Mouse (Mus musculus) lung, postnatal 0 days (tissue): ENCODE results near the gene Pcsk5. TPM values are rescaled to one million over a fixed set of nuclear protein-coding genes. Genes with fewer than 3 reads are reported as not detected.

Source experiments
- ATAC-seq: fragments of 200-750 bp; cut with Nextera tagmentation; 2 replicates; pipeline ENCODE4 v1.8.0; 2017; ENCODE audit warnings: moderate library complexity
- DNase-seq: peaks from one replicate; pipeline ENCODE4 v3.0.0-alpha.2; 2016; ENCODE audit warnings: low spot score
- H3K27ac ChIP-seq: fragments of 300-500 bp; sonication (generic); 2 replicates; pipeline ENCODE4 v1.5.1; 2014; ENCODE audit warnings: antibody characterized with exemption, mild to moderate bottlenecking, low read length, mixed read lengths
- H3K27me3 ChIP-seq: fragments of 300-500 bp; sonication (generic); replicated peaks from 2 replicates; pipeline ENCODE4 v1.6.1; 2014; ENCODE audit warnings: low read length, mixed read lengths; ENCODE audit not compliant: insufficient read depth
- H3K36me3 ChIP-seq: fragments of 300-500 bp; sonication (generic); 2 replicates; pipeline ENCODE4 v1.6.1; 2014; ENCODE audit warnings: low read length, mixed read lengths; ENCODE audit not compliant: insufficient read depth
- H3K4me1 ChIP-seq: fragments of 300-500 bp; sonication (generic); 2 replicates; pipeline ENCODE4 v1.6.1; 2014; ENCODE audit warnings: antibody characterized with exemption, low read depth, low read length, mixed read lengths; ENCODE audit not compliant: insufficient read depth
- H3K4me2 ChIP-seq: fragments of 300-500 bp; sonication (generic); replicated peaks from 2 replicates; pipeline ENCODE4 v1.6.1; 2014; ENCODE audit warnings: low read depth, mild to moderate bottlenecking, low read length, moderate library complexity, mixed read lengths
- H3K4me3 ChIP-seq: fragments of 300-500 bp; sonication (generic); 2 replicates; pipeline ENCODE4 v1.5.1; 2014; ENCODE audit warnings: low read depth, low read length
- H3K9ac ChIP-seq: fragments of 300-500 bp; sonication (generic); replicated peaks from 2 replicates; pipeline ENCODE4 v1.6.1; 2014; ENCODE audit warnings: low read depth, mild to moderate bottlenecking
- H3K9me3 ChIP-seq: fragments of 300-500 bp; sonication (generic); 2 replicates; pipeline ENCODE4 v1.6.1; 2016; ENCODE audit warnings: low read length, mixed read lengths
- CTCF ChIP-seq: IDR thresholded peaks from 2 replicates; pipeline ENCODE4 v1.5.1; 2016; ENCODE audit warnings: antibody characterized with exemption, mild to moderate bottlenecking
- EP300 ChIP-seq: IDR thresholded peaks from 2 replicates; pipeline ENCODE4 v1.6.1; 2016; ENCODE audit warnings: antibody characterized with exemption, mild to moderate bottlenecking, control low read depth
- WGBS: fragments of 180-500 bp; shearing (Covaris S2); extraction: QIAGEN DNeasy Blood & Tissue Kit; methylation state at CpG from one replicate; pipeline ENCODE4 v1.1.7; 2014; 5-methylcytosine and 5-hydroxymethylcytosine counted together
- polyA plus RNA-seq: library from polyadenylated mRNA; unstranded; fragments of >200 nt; fragmentation: Nextera tagmentation; extraction: Ambion mirVana; gene quantifications from 2 replicates; pipeline ENCODE4 v1.2.1, GENCODE M21; 2015

Gene Pcsk5
- polyA plus RNA-seq, 1 experiment from 2014 or later = 26.3 TPM

DNA sequence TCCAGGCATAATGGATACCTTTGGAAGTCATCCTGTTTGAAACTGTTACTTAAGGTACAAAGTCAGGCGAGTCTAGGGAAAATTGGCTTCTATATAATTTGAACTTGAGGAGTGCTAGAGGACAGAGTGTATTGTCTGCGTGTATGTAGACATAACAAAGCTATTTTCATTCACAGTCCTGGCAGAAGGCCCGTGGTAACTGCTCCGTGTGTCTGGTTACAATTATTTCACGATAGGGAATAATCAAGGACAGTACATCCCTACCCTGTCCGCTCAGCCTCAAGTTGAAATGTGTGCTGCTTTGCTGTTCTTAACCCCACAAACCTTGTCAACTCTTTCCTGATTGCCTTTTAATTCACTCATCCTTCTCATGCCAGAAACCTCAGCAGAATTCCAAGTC is 201.4 kb downstream of the Pcsk5 start:
- 62% methylated on average over 6 of the region's 6 CpGs for WGBS
- DNase-seq (peak; percentile 12), ATAC-seq (no peak)
- H3K27ac ChIP-seq = no peak overlapping the region
- TF ChIP-seq EP300 (no peak), CTCF (no peak)
- H3K9ac ChIP-seq = no peak overlapping the region
- no peaks in the 10 kb centered on the region for H3K36me3 ChIP-seq
- H3K4me2 ChIP-seq = no peak overlapping the region
- H3K4me3 ChIP-seq = no peak overlapping the region
- no peaks in the 10 kb centered on the region for H3K27me3 ChIP-seq
- no peaks in the 10 kb centered on the region for H3K4me1 ChIP-seq
- H3K9me3 ChIP-seq = no peaks in the 10 kb centered on the region

DNA sequence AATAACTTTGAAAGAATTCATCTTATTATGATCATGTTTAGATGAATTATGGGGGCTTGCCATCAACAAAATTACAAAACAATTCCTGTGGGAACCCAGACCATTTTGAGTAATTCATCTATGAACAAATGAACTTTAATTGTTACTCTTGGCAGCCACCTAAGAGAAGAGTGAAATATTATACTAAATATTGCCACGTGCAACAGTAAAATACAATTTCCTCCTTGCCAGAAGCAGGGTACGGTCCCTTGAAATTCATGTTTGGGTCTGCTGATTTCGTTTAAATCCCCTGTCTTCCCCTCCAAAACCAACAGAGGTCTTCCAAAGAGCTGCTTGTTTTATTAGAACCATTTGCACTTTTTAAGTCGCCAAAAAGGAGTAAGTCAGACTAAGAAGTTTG is 221.8 kb downstream of the Pcsk5 start:
- Histone ChIP-seq H3K36me3 (no peaks in the 10 kb centered on the region), H3K9ac (no peak overlapping the region), H3K9me3 (no peaks in the 10 kb centered on the region), H3K4me1 (no peaks in the 10 kb centered on the region), H3K4me2 (no peak overlapping the region), H3K27me3 (no peaks in the 10 kb centered on the region), H3K27ac (no peak overlapping the region), H3K4me3 (no peak overlapping the region)
- TF ChIP-seq CTCF (no peak), EP300 (no peak)
- WGBS = 56% methylated on average over 4 of the region's 4 CpGs
- ATAC-seq = no peak
- DNase-seq = no peak

DNA sequence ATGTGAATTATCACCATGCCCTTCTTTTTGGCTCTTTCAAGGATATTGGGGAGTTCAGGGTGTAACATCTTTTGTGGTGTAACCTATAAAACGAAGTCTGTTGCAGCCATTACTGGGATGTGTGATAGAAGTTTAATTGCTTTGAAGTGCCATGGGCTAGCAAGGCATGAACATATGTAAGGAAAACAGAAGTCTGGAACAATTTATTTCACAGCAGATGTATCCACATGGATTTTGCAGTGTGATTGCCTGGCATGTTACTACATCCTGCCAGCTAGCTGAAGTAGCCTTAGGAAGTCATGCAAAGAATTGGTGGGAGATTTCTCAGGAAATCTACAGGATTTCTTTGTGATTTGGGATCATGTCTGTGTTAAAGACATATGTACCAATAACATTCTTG is 230.9 kb downstream of the Pcsk5 start:
- DNase-seq (no peak), ATAC-seq (no peak)
- no peak overlapping the region for H3K27ac ChIP-seq
- no peak overlapping the region for H3K4me2 ChIP-seq
- H3K4me1 ChIP-seq = no peaks in the 10 kb centered on the region
- no peak overlapping the region for H3K9ac ChIP-seq
- whole genome bisulfite sequencing = 64% methylated on average over 1 of the region's 1 CpGs
- no peak overlapping the region for H3K4me3 ChIP-seq
- H3K9me3 ChIP-seq = no peaks in the 10 kb centered on the region
- TF ChIP-seq EP300 = no peak
- no peak for TF ChIP-seq CTCF
- no peaks in the 10 kb centered on the region for H3K36me3 ChIP-seq
- no peaks in the 10 kb centered on the region for H3K27me3 ChIP-seq

DNA sequence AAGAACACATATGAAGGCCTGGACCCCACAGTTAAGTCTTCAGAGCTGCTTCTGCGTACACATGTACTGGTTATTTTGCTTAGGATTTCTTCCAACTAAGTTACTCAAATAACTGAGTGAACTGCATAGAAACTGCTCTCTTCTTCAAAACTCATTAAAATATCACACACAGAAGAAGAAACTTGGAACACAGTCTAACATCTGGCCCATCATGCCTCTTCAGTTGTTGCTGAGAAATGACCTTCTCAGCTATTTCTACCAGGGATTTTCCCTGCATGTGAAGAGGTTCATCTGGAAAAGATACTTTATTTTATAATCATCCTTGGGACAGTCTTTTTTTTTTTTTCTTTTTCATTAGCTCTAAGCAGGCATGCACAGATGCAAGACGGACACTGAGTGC is 231.3 kb downstream of the Pcsk5 start:
- ATAC-seq (no peak), DNase-seq (no peak)

DNA sequence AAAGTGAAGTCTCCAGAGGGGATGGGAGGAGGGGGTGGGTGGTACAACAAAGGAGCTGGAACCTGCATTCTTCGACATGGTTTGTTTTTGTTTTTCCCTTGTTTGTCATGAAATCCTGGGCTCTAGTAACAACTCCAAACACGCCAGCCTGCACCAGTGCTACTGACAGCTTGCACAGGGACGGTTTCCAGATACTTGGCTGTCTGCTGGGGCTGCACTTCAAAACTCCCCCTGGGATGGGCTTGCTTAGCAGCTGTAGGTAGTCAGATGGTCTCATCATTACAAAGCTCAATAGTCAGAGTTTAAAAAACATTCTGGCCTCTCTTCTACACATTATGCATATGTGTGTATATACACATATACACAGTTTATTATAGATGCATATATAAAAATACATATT is 234.1 kb downstream of the Pcsk5 start:
- H3K4me3 ChIP-seq = no peak overlapping the region
- DNase-seq (no peak), ATAC-seq (no peak)
- TF ChIP-seq EP300 (no peak), CTCF (no peak)
- H3K9me3 ChIP-seq = no peaks in the 10 kb centered on the region
- H3K9ac ChIP-seq = no peak overlapping the region
- H3K4me1 ChIP-seq = no peaks in the 10 kb centered on the region
- 43% methylated on average over 3 of the region's 3 CpGs for WGBS
- H3K27ac ChIP-seq = no peak overlapping the region
- H3K27me3 ChIP-seq = no peaks in the 10 kb centered on the region
- H3K4me2 ChIP-seq = no peak overlapping the region
- H3K36me3 ChIP-seq = no peaks in the 10 kb centered on the region

More for the DNA sequence above, 231.3 kb downstream of the Pcsk5 start:
- Histone ChIP-seq H3K4me1 (no peaks in the 10 kb centered on the region), H3K9ac (no peak overlapping the region), H3K4me2 (no peak overlapping the region), H3K27me3 (no peaks in the 10 kb centered on the region), H3K9me3 (no peaks in the 10 kb centered on the region), H3K4me3 (no peak overlapping the region), H3K27ac (no peak overlapping the region), H3K36me3 (no peaks in the 10 kb centered on the region)
- TF ChIP-seq EP300 = no peak
- no peak for TF ChIP-seq CTCF
- 51% methylated on average over 2 of the region's 2 CpGs for WGBS

DNA sequence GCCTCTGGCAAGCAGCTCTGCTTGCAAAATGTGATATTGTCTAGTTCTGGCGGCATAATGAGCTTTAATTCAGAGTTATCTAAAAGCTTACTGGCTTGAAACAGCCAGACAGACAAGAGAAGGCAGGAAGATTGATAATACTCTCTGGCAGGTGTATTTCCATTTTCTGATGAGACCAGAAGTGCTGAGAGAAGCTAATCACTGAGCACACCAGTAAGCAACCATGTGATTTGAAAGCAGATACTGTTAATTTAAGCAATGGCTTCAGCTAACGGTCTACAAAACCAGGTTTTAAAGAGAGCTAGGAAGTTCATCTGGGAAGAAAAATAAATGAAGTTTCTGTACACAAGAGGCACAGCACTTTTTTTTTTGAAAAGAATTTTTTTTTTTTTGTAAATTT is 237.1 kb downstream of the Pcsk5 start:
- DNase-seq = no peak
- 76% methylated on average over 2 of the region's 2 CpGs for WGBS
- Histone ChIP-seq H3K4me2 (no peak overlapping the region), H3K27me3 (no peaks in the 10 kb centered on the region), H3K36me3 (no peaks in the 10 kb centered on the region), H3K27ac (no peak overlapping the region), H3K4me3 (no peak overlapping the region), H3K9me3 (no peaks in the 10 kb centered on the region), H3K9ac (no peak overlapping the region), H3K4me1 (no peaks in the 10 kb centered on the region)
- TF ChIP-seq EP300 (no peak), CTCF (no peak)
- ATAC-seq = no peak

DNA sequence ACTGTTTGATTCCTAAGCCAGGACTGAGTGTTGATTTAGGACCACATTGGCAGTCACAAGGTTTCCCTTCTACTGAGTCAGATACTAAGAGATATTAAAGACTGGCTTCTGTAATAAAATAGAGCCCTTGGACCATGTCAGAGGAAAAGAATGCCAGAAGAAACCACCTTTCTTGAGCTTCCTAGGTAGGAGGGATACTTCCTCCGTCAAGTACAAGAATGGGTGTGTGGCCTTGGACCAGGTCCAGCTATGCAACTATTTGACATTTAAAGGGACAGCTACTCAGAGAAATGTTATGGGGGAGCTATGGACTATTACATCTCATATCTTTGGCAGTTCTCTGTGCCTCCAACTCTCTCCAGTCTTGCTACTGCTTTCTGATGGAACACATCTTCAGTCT is 244.6 kb downstream of the Pcsk5 start:
- ATAC-seq (peak; percentile 67), DNase-seq (peak; percentile 71)
- H3K9me3 ChIP-seq = no peaks in the 10 kb centered on the region
- no peaks in the 10 kb centered on the region for H3K27me3 ChIP-seq
- TF ChIP-seq CTCF (no peak), EP300 (0 out of 2 replicates have a peak, but pooled peaks have one; percentile 21)
- WGBS = 3% methylated on average over 1 of the region's 1 CpGs
- no peak overlapping the region for H3K4me3 ChIP-seq
- peak overlapping the region; percentile 28; the same call in 1 of the 2 replicates for H3K27ac ChIP-seq
- peaks cover 3% of the 10 kb centered on the region; the same call in 1 of the 2 replicates for H3K4me1 ChIP-seq
- H3K36me3 ChIP-seq = 0 out of 2 replicates have a peak, but pooled peaks cover 8% of the 10 kb centered on the region
- H3K4me2 ChIP-seq = no peak overlapping the region
- H3K9ac ChIP-seq = no peak overlapping the region
